Mouse (Mus musculus) embryo, embryonic 9.5 days (tissue): ENCODE data around the gene Gm1043.

Experiments
- DNase-seq: peaks from one replicate; pipeline ENCODE4 v3.0.0-alpha.2; 2017; ENCODE audit errors: extremely low spot score

Gm1043 gene

GRCm38 (mm10) chr5:37244161-37244560 lies 159.0 kb downstream of the Gm1043 start:
- DNase-seq, result peak; percentile 52

- peak; percentile 25 for DNase-seq
Measured at GRCm38 (mm10) chr5:37244666-37245242, 159.6 kb downstream of the Gm1043 start.

GRCm38 (mm10) chr5:37245651-37246050 lies 160.5 kb downstream of the Gm1043 start:
- DNase-seq, result peak; percentile 76

GRCm38 (mm10) chr5:37246138-37246910 lies 161.2 kb downstream of the Gm1043 start:
- DNase-seq, result peak; percentile 24

- DNase-seq, result no peak
Measured at GRCm38 (mm10) chr5:37247456-37247855, 162.3 kb downstream of the Gm1043 start.

GRCm38 (mm10) chr5:37248870-37249269 lies 163.7 kb downstream of the Gm1043 start:
- no peak for DNase-seq

- DNase-seq, result no peak
Measured at GRCm38 (mm10) chr5:37251596-37251995, 166.4 kb downstream of the Gm1043 start.

- no peak for DNase-seq
Measured at GRCm38 (mm10) chr5:37252101-37252804, 167.1 kb downstream of the Gm1043 start.

- no peak for DNase-seq
Measured at GRCm38 (mm10) chr5:37254523-37254922, 169.4 kb downstream of the Gm1043 start.

GRCm38 (mm10) chr5:37256823-37257222 lies 171.7 kb downstream of the Gm1043 start:
- DNase-seq, result no peak

- DNase-seq, result peak; percentile 21
Measured at GRCm38 (mm10) chr5:37257243-37257642, 172.1 kb downstream of the Gm1043 start.

GRCm38 (mm10) chr5:37261734-37262133 lies 176.6 kb downstream of the Gm1043 start:
- no peak for DNase-seq

GRCm38 (mm10) chr5:37263816-37264215 lies 178.6 kb downstream of the Gm1043 start:
- DNase-seq, result no peak
